Comparison of ENCODE assay signal across 26 mouse cellular contexts in the genomic region with DNA sequence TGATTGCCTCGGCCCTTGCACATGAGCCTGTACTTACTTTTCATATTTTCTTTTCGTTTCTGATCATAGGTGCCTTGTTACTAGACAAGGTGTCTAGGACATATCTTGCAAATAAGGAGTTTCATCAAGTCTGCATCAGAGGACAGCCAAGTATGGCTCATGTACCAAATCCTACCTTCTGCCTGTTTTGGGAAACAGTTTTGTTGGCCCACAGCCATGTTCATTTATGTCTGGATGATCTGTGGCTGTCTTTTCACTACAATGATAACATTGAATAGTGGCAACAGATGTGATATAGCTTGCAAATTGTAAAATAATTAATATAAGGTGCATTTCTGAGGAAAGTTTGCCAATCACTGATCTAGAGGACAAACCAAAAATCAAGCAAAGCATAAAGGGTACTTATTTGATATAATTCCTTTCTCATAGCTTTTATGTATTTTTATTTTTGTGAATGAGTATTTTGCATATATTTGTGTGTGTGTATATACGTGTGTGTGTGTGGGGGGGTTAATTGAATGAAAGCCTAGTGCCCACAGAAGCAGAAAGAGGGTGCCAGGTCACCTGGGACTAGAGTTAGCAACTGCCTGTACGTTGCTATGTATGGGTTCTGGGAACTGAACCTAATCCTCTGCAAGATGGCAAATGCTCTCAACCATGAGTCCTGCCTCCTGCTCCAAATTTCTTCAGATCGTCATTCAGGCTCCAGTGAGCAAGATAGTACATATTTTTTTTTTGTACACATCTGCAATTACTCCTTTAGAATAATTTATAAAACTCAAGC.
"Had no signal": no experiment of that assay in that cellular context is flagged by ENCODE, and none has a peak within 500 bp of the region (broad histone marks: within the 10 kb centered on the region; RNA-seq: fewer than 3 reads in every experiment).

No protein-coding gene starts in this region.

- H3K9me3 ChIP-seq: kidney, embryonic 15.5 days; limb, embryonic 10.5 days; limb, embryonic 13.5 days; liver, embryonic 12.5 days; liver, embryonic 15.5 days; lung, embryonic 15.5 days; megakaryocyte, embryonic 14.5 days; midbrain, embryonic 10.5 days; midbrain, embryonic 13.5 days; neural tube, embryonic 13.5 days had no signal

- ATAC-seq: liver, embryonic 12.5 days; midbrain, embryonic 13.5 days had no signal

- H3K9ac ChIP-seq: kidney, embryonic 15.5 days; limb, embryonic 13.5 days; liver, embryonic 12.5 days; liver, embryonic 15.5 days; lung, embryonic 15.5 days; midbrain, embryonic 13.5 days; neural tube, embryonic 13.5 days had no signal

- DNase-seq: kidney, adult 11 months; kidney, adult 8-10 months; kidney, postnatal 10 days; kidney, postnatal 36 days; layer of hippocampus, postnatal 36 days; liver; lung, adult 18-20 months; lung, postnatal 10 days; lung, postnatal 36 days; right cerebral cortex, adult 18-20 months; right cerebral cortex, postnatal 14 days; right cerebral cortex, postnatal 4 days; thymus, adult 2 months; thymus, postnatal 14 days; thymus, postnatal 4 days had no signal

- H3K27me3 ChIP-seq: kidney, embryonic 15.5 days; limb, embryonic 13.5 days; liver, embryonic 12.5 days; liver, embryonic 15.5 days; lung, embryonic 15.5 days; megakaryocyte, embryonic 14.5 days; midbrain, embryonic 13.5 days; neural tube, embryonic 13.5 days had no signal

- H3K4me2 ChIP-seq: kidney, embryonic 15.5 days; limb, embryonic 13.5 days; liver, embryonic 12.5 days; liver, embryonic 15.5 days; lung, embryonic 15.5 days; midbrain, embryonic 13.5 days; neural tube, embryonic 13.5 days had no signal

- H3K4me1 ChIP-seq: kidney, embryonic 15.5 days; limb, embryonic 10.5 days; limb, embryonic 13.5 days; liver, embryonic 12.5 days; liver, embryonic 15.5 days; lung, embryonic 15.5 days; midbrain, embryonic 10.5 days had no signal

- H3K4me3 ChIP-seq: kidney, embryonic 15.5 days; limb, embryonic 10.5 days; limb, embryonic 13.5 days; liver, embryonic 12.5 days; liver, embryonic 15.5 days; lung, embryonic 15.5 days; megakaryocyte, embryonic 14.5 days; midbrain, embryonic 10.5 days; midbrain, embryonic 13.5 days; neural tube, embryonic 13.5 days had no signal

- H3K36me3 ChIP-seq: kidney, embryonic 15.5 days; limb, embryonic 10.5 days; limb, embryonic 13.5 days; liver, embryonic 12.5 days; liver, embryonic 15.5 days; lung, embryonic 15.5 days; midbrain, embryonic 10.5 days; midbrain, embryonic 13.5 days; neural tube, embryonic 13.5 days had no signal

- H3K27ac ChIP-seq: kidney, embryonic 15.5 days; limb, embryonic 10.5 days; limb, embryonic 13.5 days; liver, embryonic 12.5 days; liver, embryonic 15.5 days; lung, embryonic 15.5 days; midbrain, embryonic 10.5 days; midbrain, embryonic 13.5 days; neural tube, embryonic 13.5 days; stomach, postnatal 0 days had no signal
